Mouse (Mus musculus) kidney, postnatal 10 days (tissue): ENCODE results near the gene Ppef1.

ENCODE experiments used
- DNase-seq: peaks from one replicate; pipeline ENCODE4 v3.0.0; 2021; ENCODE audit warnings: mixed read lengths

The Ppef1 gene

DNA sequence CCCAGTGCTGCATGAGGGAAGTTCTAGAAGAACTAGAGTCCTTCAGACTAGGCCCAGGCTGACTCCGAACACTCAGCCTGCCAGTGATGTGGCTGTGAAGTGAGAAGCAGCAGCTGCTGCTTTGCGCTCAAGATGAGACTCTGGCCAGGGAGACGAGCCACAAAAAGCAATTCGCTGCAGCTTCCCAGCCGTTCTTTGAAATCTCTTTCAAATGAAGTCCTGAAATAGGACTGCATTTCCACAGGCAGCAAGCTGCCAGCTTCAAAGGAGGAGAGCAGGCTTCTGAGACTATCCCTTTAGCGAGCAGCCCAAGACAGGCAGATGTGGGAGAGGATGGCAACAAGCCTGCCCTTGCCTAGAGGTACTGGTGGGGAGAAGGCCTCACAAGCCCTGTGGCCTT, 142.6 kb downstream of the Ppef1 start:
- peak; percentile 9 for DNase-seq

DNA sequence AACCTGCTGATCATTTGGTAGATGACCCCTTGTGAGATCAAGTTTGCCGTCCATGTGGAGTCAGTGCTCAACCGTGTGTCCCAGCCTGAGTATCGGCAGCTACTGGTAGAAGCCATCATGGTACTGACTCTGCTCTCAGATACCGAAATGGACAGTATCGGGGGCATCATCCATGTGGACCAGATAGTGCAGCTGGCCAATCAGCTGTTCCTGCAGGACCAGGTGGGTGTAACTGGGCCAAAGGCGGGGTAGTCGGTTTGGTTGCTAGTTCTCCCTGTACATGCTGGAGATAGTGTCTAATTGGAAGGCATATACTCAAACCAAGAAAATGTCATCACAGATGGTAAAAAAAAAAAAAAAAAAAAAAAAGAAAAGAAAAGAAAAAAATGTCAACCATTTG, 145.4 kb downstream of the Ppef1 start:
- no peak for DNase-seq

DNA sequence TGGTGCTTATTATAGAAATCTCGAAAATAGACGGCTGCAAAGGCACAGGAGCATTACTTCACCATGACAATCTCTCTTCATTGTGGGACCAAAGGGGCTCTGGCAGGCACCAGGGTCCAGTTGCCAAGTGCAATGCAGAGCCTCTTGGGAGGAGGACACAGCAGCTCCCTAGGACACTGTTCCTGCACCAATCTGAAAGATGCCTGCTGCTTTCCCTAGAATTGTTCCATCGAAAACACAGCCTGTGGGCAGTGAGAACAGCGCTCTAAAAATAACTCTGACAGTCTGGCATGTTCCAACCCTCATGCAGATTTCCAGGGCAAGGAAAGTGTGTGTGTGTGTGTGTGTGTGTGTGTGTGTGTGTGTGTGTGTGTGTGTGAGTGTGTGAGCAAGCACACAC, 147.0 kb downstream of the Ppef1 start:
- no peak for DNase-seq

GRCm38 (mm10) chrX:160585110-160585509, 150.5 kb downstream of the Ppef1 start:
- DNase-seq, result no peak

GRCm38 (mm10) chrX:160584148-160584838, 151.3 kb downstream of the Ppef1 start:
- no peak for DNase-seq

DNA sequence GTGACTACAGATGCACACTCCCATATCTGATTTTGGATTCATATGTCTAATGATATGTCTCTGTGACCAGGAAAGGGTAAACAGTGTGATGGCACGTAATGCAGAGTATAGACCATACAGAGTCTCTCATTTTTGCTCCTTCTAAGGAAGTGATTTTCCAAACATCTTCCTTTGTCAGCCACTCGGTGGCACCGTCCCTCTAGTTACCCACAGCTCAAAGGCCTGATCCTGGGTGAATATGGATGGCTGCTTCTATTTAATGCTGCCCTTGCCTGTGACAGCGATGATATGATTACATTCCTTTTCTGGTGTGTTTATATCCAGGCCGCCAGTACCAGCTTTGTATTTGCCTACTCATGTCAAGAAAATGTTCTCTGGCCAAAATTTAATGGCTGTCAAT, 152.0 kb downstream of the Ppef1 start:
- DNase-seq, result peak; percentile 33
